Mouse (Mus musculus) skeletal muscle tissue, adult 2 months (tissue): Measurements from ENCODE around the gene Ndufa7.
"Not testable (repeated sequence)": the region's sequence is repeated elsewhere in the genome, so short reads cannot be mapped to it uniquely, and the experiment has no call there.

ENCODE experiments used
- DNase-seq: peaks from one replicate; pipeline ENCODE4 v3.0.0-alpha.2; 2012; ENCODE audit warnings: low read depth, low spot score

Gene Ndufa7

GRCm38 (mm10) chr17:33811142-33811516 is 13.2 kb upstream of the Ndufa7 start:
- DNase-seq = no peak

- no peak for DNase-seq
Observed at GRCm38 (mm10) chr17:33812475-33812874, 11.9 kb upstream of the Ndufa7 start.

GRCm38 (mm10) chr17:33812990-33813389 is 11.4 kb upstream of the Ndufa7 start:
- no peak for DNase-seq

- DNase-seq = no peak
Observed at GRCm38 (mm10) chr17:33815399-33815798, 9.0 kb upstream of the Ndufa7 start.

GRCm38 (mm10) chr17:33816612-33817011 is 7.8 kb upstream of the Ndufa7 start:
- no peak for DNase-seq

- DNase-seq = peak; percentile 94
Observed at GRCm38 (mm10) chr17:33817184-33817968, 7.0 kb upstream of the Ndufa7 start.

GRCm38 (mm10) chr17:33817969-33818643 is 6.3 kb upstream of the Ndufa7 start:
- no peak for DNase-seq

- DNase-seq = no peak
Observed at GRCm38 (mm10) chr17:33822436-33822959, 1.9 kb upstream of the Ndufa7 start.

- not testable (repeated sequence) for DNase-seq
Observed at GRCm38 (mm10) chr17:33823171-33823570, 1.2 kb upstream of the Ndufa7 start.

- DNase-seq = not testable (repeated sequence)
Observed at GRCm38 (mm10) chr17:33824997-33825330, 592 bp downstream of the Ndufa7 start.

GRCm38 (mm10) chr17:33825462-33825861 is 1.1 kb downstream of the Ndufa7 start:
- no peak for DNase-seq

- DNase-seq = peak; percentile 66
Observed at GRCm38 (mm10) chr17:33826850-33827249, 2.5 kb downstream of the Ndufa7 start.

- DNase-seq = peak; percentile 54
Observed at GRCm38 (mm10) chr17:33828892-33829291, 4.5 kb downstream of the Ndufa7 start.

- no peak for DNase-seq
Observed at GRCm38 (mm10) chr17:33829561-33829960, 5.2 kb downstream of the Ndufa7 start.

GRCm38 (mm10) chr17:33842966-33843795 is 18.8 kb downstream of the Ndufa7 start, which contains the start of gene Cd320:
Gene Cd320, plus strand, starts transcription at chr17:33843091.
- peak; percentile 90 for DNase-seq

GRCm38 (mm10) chr17:33844196-33844595 is 19.8 kb downstream of the Ndufa7 start:
- DNase-seq = no peak

GRCm38 (mm10) chr17:33848139-33848538 is 23.8 kb downstream of the Ndufa7 start:
- no peak for DNase-seq

GRCm38 (mm10) chr17:33851331-33851730 is 27.0 kb downstream of the Ndufa7 start:
- DNase-seq = no peak

- no peak for DNase-seq
Observed at GRCm38 (mm10) chr17:33857816-33858215, 33.4 kb downstream of the Ndufa7 start.

- DNase-seq = no peak
Observed at GRCm38 (mm10) chr17:33865330-33866030, 41.1 kb downstream of the Ndufa7 start.

- DNase-seq = not testable (repeated sequence)
Observed at GRCm38 (mm10) chr17:33873537-33873936, 49.2 kb downstream of the Ndufa7 start, which contains the start of gene Gm7029. Gene Gm7029, plus strand, starts transcription at chr17:33873837.
